ENCODE assay signal across 17 mouse cellular contexts in the genomic region with DNA sequence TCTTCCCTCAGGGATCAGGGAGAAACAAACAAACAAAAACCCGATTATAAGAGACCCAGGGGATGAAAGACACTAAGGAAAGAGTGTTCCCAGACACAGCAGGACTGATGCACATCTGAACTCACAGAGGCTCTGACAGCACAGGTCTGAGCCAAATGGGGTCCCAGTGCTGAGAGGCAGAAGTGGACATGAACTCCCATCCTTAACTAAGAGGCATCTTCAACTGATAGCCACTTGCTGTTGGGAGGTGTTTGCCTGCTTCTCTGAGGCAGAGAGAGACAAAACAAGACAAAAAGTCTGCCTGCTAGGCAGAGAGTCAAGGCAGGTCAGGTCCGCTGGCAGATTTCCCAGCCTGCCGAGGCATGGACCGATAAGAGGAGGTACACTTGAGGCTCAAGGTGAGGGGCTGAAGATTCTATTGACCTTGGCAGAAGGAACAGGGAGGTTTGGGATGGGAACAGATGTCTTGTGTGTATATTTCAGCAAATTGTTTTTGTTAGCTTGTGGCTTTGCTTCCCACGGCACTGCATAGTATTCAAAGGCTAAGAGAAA. TPM values are rescaled to one million over a fixed set of nuclear protein-coding genes. Genes with fewer than 3 reads are reported as not detected.
DNase-seq lines count a peak whose midpoint lies in the region; ATAC-seq and TF ChIP-seq lines count a peak whose summit lies in the region.
"Had no signal": no experiment of that assay in that cellular context is flagged by ENCODE, and none has a peak within 500 bp of the region (broad histone marks: within the 10 kb centered on the region; RNA-seq: fewer than 3 reads in every experiment).

No protein-coding gene starts in this region.

- no peaks in the 10 kb centered on the region for H3K36me3 ChIP-seq in heart, adult 2 months (ENCODE audit: control insufficient read depth, insufficient read depth, low read length)
- H3K36me3 ChIP-seq in heart, embryonic 10.5 days = peaks cover 23% of the 10 kb centered on the region
- peaks cover 13% of the 10 kb centered on the region; the same call in 1 of the 2 replicates for H3K36me3 ChIP-seq in lung, postnatal 0 days (ENCODE audit: insufficient read depth, low read length)
- H3K36me3 ChIP-seq: midbrain, embryonic 12.5 days had no signal

- no peaks in the 10 kb centered on the region for H3K79me2 ChIP-seq in heart, adult 2 months (replicated peaks; ENCODE audit: control insufficient read depth, insufficient read depth, low read length)

- no peak overlapping the region for H3K4me3 ChIP-seq in heart, adult 2 months
- no peak overlapping the region for H3K4me3 ChIP-seq in heart, embryonic 10.5 days
- H3K4me3 ChIP-seq in lung, postnatal 0 days (ENCODE audit: low read depth, low read length) = no peak overlapping the region
- H3K4me3 ChIP-seq: midbrain, embryonic 12.5 days had no signal

- no peak for TF ChIP-seq CTCF in heart, adult 2 months (IDR thresholded peaks at IDR 0.05)
- TF ChIP-seq CTCF in lung, postnatal 0 days (IDR thresholded peaks at IDR 0.05) = no peak

- H3K4me1 ChIP-seq in heart, adult 2 months (ENCODE audit: control insufficient read depth, insufficient read depth, low read length) = peaks cover 3% of the 10 kb centered on the region
- H3K4me1 ChIP-seq in heart, embryonic 10.5 days = peaks cover 30% of the 10 kb centered on the region
- no peaks in the 10 kb centered on the region; the same call in 1 of the 2 replicates for H3K4me1 ChIP-seq in lung, postnatal 0 days (ENCODE audit: insufficient read depth, low read depth, low read length)

- 14% methylated on average over 5 of the region's 5 CpGs for WGBS in heart, adult 2 months
- 43% methylated on average over 5 of the region's 5 CpGs for WGBS in heart, embryonic 10.5 days
- WGBS in lung, postnatal 0 days = 6% methylated on average over 5 of the region's 5 CpGs

- intact Hi-C loops in heart, adult 2 months (cut with DNase I) = no loop called here
- intact Hi-C loops in gastrocnemius, postnatal 36 days (cut with DNase I) = no loop called here

- H3K9me3 ChIP-seq in heart, embryonic 10.5 days = no peaks in the 10 kb centered on the region
- no peaks in the 10 kb centered on the region for H3K9me3 ChIP-seq in lung, postnatal 0 days (ENCODE audit: low read length)
- H3K9me3 ChIP-seq: midbrain, embryonic 12.5 days had no signal

- H3K4me2 ChIP-seq in lung, postnatal 0 days (replicated peaks; ENCODE audit: low read depth, low read length) = no peak overlapping the region
- H3K4me2 ChIP-seq: midbrain, embryonic 12.5 days had no signal

- no peak for DNase-seq in heart, adult 2 months
- no peak for DNase-seq in heart, embryonic 10.5 days (ENCODE audit: low spot score)
- DNase-seq in lung, postnatal 0 days (ENCODE audit: low spot score) = no peak
- no peak for DNase-seq in lung, postnatal 25 days (ENCODE audit: low spot score)
- peak; percentile 61 for DNase-seq in lung, postnatal 14 days
- DNase-seq in c-Kit-positive CD71-positive TER-119-positive erythroid progenitor cells, embryonic 14.5 days (ENCODE audit: low spot score) = no peak
- DNase-seq in gastrocnemius, postnatal 36 days = no peak
- DNase-seq in neural tube, embryonic 10.5 days (ENCODE audit: extremely low spot score, low spot score) = no peak
- DNase-seq: cerebellum, adult 8-10 months; embryo, embryonic 11 days; right cerebral cortex, adult 18-20 months; thymus, postnatal 14 days had no signal

- TF ChIP-seq EP300 in heart, adult 2 months (IDR thresholded peaks at IDR 0.05; ENCODE audit: insufficient read depth, low read depth, low read length) = no peak
- no peak for TF ChIP-seq EP300 in lung, postnatal 0 days (IDR thresholded peaks at IDR 0.05)

- peak; percentile 11; the same call in 1 of the 2 replicates for ATAC-seq in lung, postnatal 0 days
- ATAC-seq: forebrain, embryonic 16.5 days had no signal

- H3K27ac ChIP-seq in heart, adult 2 months = no peak overlapping the region
- H3K27ac ChIP-seq in heart, embryonic 10.5 days = no peak overlapping the region
- H3K27ac ChIP-seq in lung, postnatal 0 days (ENCODE audit: low read length) = no peak overlapping the region
- H3K27ac ChIP-seq: midbrain, embryonic 12.5 days had no signal

- H3K9ac ChIP-seq in heart, adult 2 months (ENCODE audit: low read depth, low read length) = no peak overlapping the region
- no peak overlapping the region for H3K9ac ChIP-seq in lung, postnatal 0 days (replicated peaks; ENCODE audit: low read depth)
- H3K9ac ChIP-seq: midbrain, embryonic 12.5 days had no signal

- TF ChIP-seq POLR2A in heart, adult 2 months (IDR thresholded peaks at IDR 0.05; ENCODE audit: insufficient read depth, low read depth, low read length) = peak; percentile 51; the same call in 1 of the 2 replicates

- no peaks in the 10 kb centered on the region for H3K27me3 ChIP-seq in heart, adult 2 months (ENCODE audit: control insufficient read depth, insufficient read depth, low read length)
- H3K27me3 ChIP-seq in heart, embryonic 10.5 days (ENCODE audit: insufficient read depth, poor library complexity, severe bottlenecking) = no peaks in the 10 kb centered on the region
- H3K27me3 ChIP-seq in lung, postnatal 0 days (replicated peaks; ENCODE audit: insufficient read depth, low read length) = no peaks in the 10 kb centered on the region

RNA-seq across cellular contexts. Expression of gene Slc5a2, which starts 8.6 kb away (rescaled TPM):
- total RNA-seq in heart, adult 2 months (2021) = not detected
- polyA plus RNA-seq in heart, adult 2 months (2012; rRNA removed) = 0.37 TPM in 1 of 2 replicates, not detected in the other
- 0.37 and 0.48 TPM in 2 replicates for polyA plus RNA-seq in heart, embryonic 10.5 days (2016; fragmentation: Nextera tagmentation; extraction: Ambion mirVana)
- polyA plus RNA-seq in lung, postnatal 0 days (2015; fragmentation: Nextera tagmentation; extraction: Ambion mirVana) = 0.08 and 0.23 TPM in 2 replicates
- total RNA-seq in gastrocnemius, postnatal 36 days (2021) = not detected
- total RNA-seq: heart, adult 18-20 months; layer of hippocampus, postnatal 14 days had no signal
- polyA plus RNA-seq: forebrain, embryonic 16.5 days; limb, embryonic 11.5 days; midbrain, embryonic 12.5 days had no signal

RNA-seq across cellular contexts. Expression of gene Tgfb1i1, which starts 10.2 kb away (rescaled TPM):
- total RNA-seq in heart, adult 2 months (2021) = 10 to 100 TPM; 14.3 to 20.1 TPM
- polyA plus RNA-seq in heart, adult 2 months (2012; rRNA removed) = 26.2 and 28.2 TPM in 2 replicates
- 144 and 202 TPM in 2 replicates for polyA plus RNA-seq in heart, embryonic 10.5 days (2016; fragmentation: Nextera tagmentation; extraction: Ambion mirVana)
- 157 and 160 TPM in 2 replicates for polyA plus RNA-seq in lung, postnatal 0 days (2015; fragmentation: Nextera tagmentation; extraction: Ambion mirVana)
- 1 to 10 TPM; 5.3 to 6.1 TPM for total RNA-seq in gastrocnemius, postnatal 36 days (2021)

RNA-seq across cellular contexts. Expression of gene 9130023H24Rik, which starts 19.0 kb away (rescaled TPM):
- total RNA-seq in heart, adult 2 months (2021) = 1 to 10 TPM; 3.2 to 3.6 TPM
- 1.7 and 2.2 TPM in 2 replicates for polyA plus RNA-seq in heart, adult 2 months (2012; rRNA removed)
- polyA plus RNA-seq in heart, embryonic 10.5 days (2016; fragmentation: Nextera tagmentation; extraction: Ambion mirVana) = 7.1 and 7.2 TPM in 2 replicates
- polyA plus RNA-seq in lung, postnatal 0 days (2015; fragmentation: Nextera tagmentation; extraction: Ambion mirVana) = 6.2 and 6.5 TPM in 2 replicates
- total RNA-seq in gastrocnemius, postnatal 36 days (2021) = 1 to 10 TPM; 1.4 to 1.7 TPM

RNA-seq across cellular contexts. Expression of gene Armc5, which starts 19.7 kb away (rescaled TPM):
- total RNA-seq in heart, adult 2 months (2021) = 1 to 10 TPM; 6.8 to 7.1 TPM
- 11.2 and 12.3 TPM in 2 replicates for polyA plus RNA-seq in heart, adult 2 months (2012; rRNA removed)
- polyA plus RNA-seq in heart, embryonic 10.5 days (2016; fragmentation: Nextera tagmentation; extraction: Ambion mirVana) = 16.6 and 17.5 TPM in 2 replicates
- 17.9 and 20.3 TPM in 2 replicates for polyA plus RNA-seq in lung, postnatal 0 days (2015; fragmentation: Nextera tagmentation; extraction: Ambion mirVana)
- 1 to 10 TPM; 8.0 to 8.5 TPM for total RNA-seq in gastrocnemius, postnatal 36 days (2021)

RNA-seq across cellular contexts. Expression of gene BC017158, which starts 41.1 kb away (rescaled TPM):
- total RNA-seq in heart, adult 2 months (2021) = 1 to 10 TPM; 6.2 to 6.5 TPM
- 12.1 and 12.7 TPM in 2 replicates for polyA plus RNA-seq in heart, adult 2 months (2012; rRNA removed)
- polyA plus RNA-seq in heart, embryonic 10.5 days (2016; fragmentation: Nextera tagmentation; extraction: Ambion mirVana) = 20.3 and 25.1 TPM in 2 replicates
- 15.7 and 16.7 TPM in 2 replicates for polyA plus RNA-seq in lung, postnatal 0 days (2015; fragmentation: Nextera tagmentation; extraction: Ambion mirVana)
- total RNA-seq in gastrocnemius, postnatal 36 days (2021) = 1 to 10 TPM; 2.5 to 2.6 TPM
